In the genomic region with DNA sequence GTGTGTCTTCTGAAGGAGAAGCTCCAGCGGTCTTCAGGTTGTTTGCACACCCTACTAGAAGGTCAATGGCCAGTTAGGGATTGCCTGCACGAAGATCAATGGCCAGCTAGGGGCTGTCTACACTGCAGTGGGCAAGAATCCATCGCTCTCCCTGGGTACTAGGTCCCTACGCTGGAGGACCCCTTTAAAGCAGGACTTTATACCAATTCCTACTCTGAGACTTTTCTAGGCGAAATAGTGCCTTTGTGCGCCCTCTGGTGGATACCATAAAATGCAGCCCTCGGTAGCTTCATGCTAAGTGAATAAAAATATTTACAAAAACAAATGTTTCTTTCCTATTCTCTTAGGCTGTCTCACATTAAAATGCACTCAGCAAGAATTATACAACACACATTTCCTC, we compare ENCODE assay signal across 9 mouse cellular contexts. TPM values are rescaled to one million over a fixed set of nuclear protein-coding genes. Genes with fewer than 3 reads are reported as not detected.
DNase-seq lines count a peak whose midpoint lies in the region; ATAC-seq and TF ChIP-seq lines count a peak whose summit lies in the region.
"Had no signal": no experiment of that assay in that cellular context is flagged by ENCODE, and none has a peak within 500 bp of the region (broad histone marks: within the 10 kb centered on the region; RNA-seq: fewer than 3 reads in every experiment).

No protein-coding gene starts in this region.

- no peaks in the 10 kb centered on the region for H3K36me3 ChIP-seq in heart, adult 2 months (ENCODE audit: control insufficient read depth, insufficient read depth, low read length)
- H3K36me3 ChIP-seq in heart, embryonic 10.5 days: no peaks in the 10 kb centered on the region
- no peaks in the 10 kb centered on the region for H3K36me3 ChIP-seq in midbrain, embryonic 15.5 days (replicated peaks)

- no peak overlapping the region for H3K4me2 ChIP-seq in midbrain, embryonic 15.5 days

- no peak for TF ChIP-seq EP300 in heart, adult 2 months (IDR thresholded peaks at IDR 0.05; ENCODE audit: insufficient read depth, low read depth, low read length)

- TF ChIP-seq POLR2A in heart, adult 2 months (IDR thresholded peaks at IDR 0.05; ENCODE audit: insufficient read depth, low read depth, low read length): no peak

- H3K4me1 ChIP-seq in heart, adult 2 months (ENCODE audit: control insufficient read depth, insufficient read depth, low read length): no peaks in the 10 kb centered on the region
- H3K4me1 ChIP-seq in heart, embryonic 10.5 days: no peaks in the 10 kb centered on the region
- H3K4me1 ChIP-seq in midbrain, embryonic 15.5 days: no peaks in the 10 kb centered on the region; the same call in 1 of the 2 replicates

- H3K9me3 ChIP-seq in heart, embryonic 10.5 days: no peaks in the 10 kb centered on the region
- no peaks in the 10 kb centered on the region for H3K9me3 ChIP-seq in midbrain, embryonic 15.5 days

- DNase-seq in heart, adult 2 months: peak; percentile 16 to 45
- DNase-seq in heart, embryonic 10.5 days (ENCODE audit: low spot score): no peak
- peak; percentile 23 for DNase-seq in CD4-positive helper T cell, adult 2 months (ENCODE audit: low read depth, low spot score)
- DNase-seq in adrenal gland, postnatal 14 days: peak; percentile 61
- DNase-seq in frontal cortex, postnatal 36 days (ENCODE audit: low spot score in 2 of 2): peak; percentile 37 to 51
- peak; percentile 19 to 56 for DNase-seq in layer of hippocampus, postnatal 36 days
- DNase-seq in thymus, postnatal 36 days: peak; percentile 28 to 43

- intact Hi-C loops in heart, adult 2 months (cut with DNase I): loop anchor here (5.0 kb wide), 1 partner anchor 242 kb away; no protein-coding TSS in a partner anchor

- no peak overlapping the region for H3K4me3 ChIP-seq in heart, adult 2 months
- no peak overlapping the region for H3K4me3 ChIP-seq in heart, embryonic 10.5 days
- H3K4me3 ChIP-seq in midbrain, embryonic 15.5 days: no peak overlapping the region

- no peaks in the 10 kb centered on the region for H3K79me2 ChIP-seq in heart, adult 2 months (replicated peaks; ENCODE audit: control insufficient read depth, insufficient read depth, low read length)

- H3K27ac ChIP-seq in heart, adult 2 months: no peak overlapping the region
- H3K27ac ChIP-seq in heart, embryonic 10.5 days: no peak overlapping the region
- no peak overlapping the region for H3K27ac ChIP-seq in midbrain, embryonic 15.5 days

- WGBS in heart, adult 2 months: 21% methylated on average over 7 of the region's 7 CpGs
- WGBS in heart, embryonic 10.5 days: 25% methylated on average over 7 of the region's 7 CpGs
- WGBS in midbrain, embryonic 15.5 days: 23% methylated on average over 7 of the region's 7 CpGs

- no peaks in the 10 kb centered on the region for H3K27me3 ChIP-seq in heart, adult 2 months (ENCODE audit: control insufficient read depth, insufficient read depth, low read length)
- peaks cover 24% of the 10 kb centered on the region for H3K27me3 ChIP-seq in heart, embryonic 10.5 days (ENCODE audit: insufficient read depth, poor library complexity, severe bottlenecking)
- H3K27me3 ChIP-seq in midbrain, embryonic 15.5 days (replicated peaks): no peaks in the 10 kb centered on the region

- peak; percentile 85 for TF ChIP-seq CTCF in heart, adult 2 months (IDR thresholded peaks at IDR 0.05)

- ATAC-seq in midbrain, embryonic 15.5 days (replicated peaks): peak; percentile 71; the same call in 1 of the 2 replicates

- no peak overlapping the region for H3K9ac ChIP-seq in heart, adult 2 months (ENCODE audit: low read depth, low read length)
- H3K9ac ChIP-seq in midbrain, embryonic 15.5 days: no peak overlapping the region

RNA-seq across cellular contexts. Expression of gene 1700012B09Rik, which starts 6.1 kb away (rescaled TPM):
- total RNA-seq in heart, adult 2 months (2021): not detected
- not detected in 2 replicates for polyA plus RNA-seq in heart, adult 2 months (2012; rRNA removed)
- not detected in 2 replicates for polyA plus RNA-seq in heart, embryonic 10.5 days (2016; fragmentation: Nextera tagmentation; extraction: Ambion mirVana)
- not detected in 2 replicates for total RNA-seq in adrenal gland, postnatal 14 days (2021)
- not detected for total RNA-seq in layer of hippocampus, postnatal 36 days (2021)
- 3.7 and 4.7 TPM in 2 replicates for polyA plus RNA-seq in midbrain, embryonic 15.5 days (2015; fragmentation: Nextera tagmentation; extraction: Ambion mirVana)

RNA-seq across cellular contexts. Expression of gene Fut4, which starts 12.6 kb away (rescaled TPM):
- under 1 TPM; 0.39 to 0.43 TPM for total RNA-seq in heart, adult 2 months (2021)
- 0.49 and 0.59 TPM in 2 replicates for polyA plus RNA-seq in heart, adult 2 months (2012; rRNA removed)
- polyA plus RNA-seq in heart, embryonic 10.5 days (2016; fragmentation: Nextera tagmentation; extraction: Ambion mirVana): 3.3 and 4.0 TPM in 2 replicates
- 1.5 and 2.7 TPM in 2 replicates for total RNA-seq in adrenal gland, postnatal 14 days (2021)
- under 1 TPM; 0.15 to 0.18 TPM for total RNA-seq in layer of hippocampus, postnatal 36 days (2021)
- 2.1 and 2.2 TPM in 2 replicates for polyA plus RNA-seq in midbrain, embryonic 15.5 days (2015; fragmentation: Nextera tagmentation; extraction: Ambion mirVana)

RNA-seq across cellular contexts. Expression of gene Mre11a, which starts 19.7 kb away (rescaled TPM):
- total RNA-seq in heart, adult 2 months (2021): 10 to 100 TPM in 1 of 2 experiments, 1 to 10 TPM in 1; 9.8 to 10.4 TPM
- polyA plus RNA-seq in heart, adult 2 months (2012; rRNA removed): 2.8 and 7.0 TPM in 2 replicates
- polyA plus RNA-seq in heart, embryonic 10.5 days (2016; fragmentation: Nextera tagmentation; extraction: Ambion mirVana): 25.5 and 27.5 TPM in 2 replicates
- total RNA-seq in adrenal gland, postnatal 14 days (2021): 16.6 and 18.7 TPM in 2 replicates
- 10 to 100 TPM; 13.6 to 14.6 TPM for total RNA-seq in layer of hippocampus, postnatal 36 days (2021)
- 11.3 and 11.5 TPM in 2 replicates for polyA plus RNA-seq in midbrain, embryonic 15.5 days (2015; fragmentation: Nextera tagmentation; extraction: Ambion mirVana)

RNA-seq across cellular contexts. Expression of gene Ankrd49, which starts 19.9 kb away (rescaled TPM):
- 1 to 10 TPM; 5.3 to 7.6 TPM for total RNA-seq in heart, adult 2 months (2021)
- 3.9 and 6.9 TPM in 2 replicates for polyA plus RNA-seq in heart, adult 2 months (2012; rRNA removed)
- polyA plus RNA-seq in heart, embryonic 10.5 days (2016; fragmentation: Nextera tagmentation; extraction: Ambion mirVana): 32.1 and 39.3 TPM in 2 replicates
- total RNA-seq in adrenal gland, postnatal 14 days (2021): 14.3 and 18.1 TPM in 2 replicates
- total RNA-seq in layer of hippocampus, postnatal 36 days (2021): 10 to 100 TPM; 12.7 to 19.6 TPM
- 26.6 and 29.3 TPM in 2 replicates for polyA plus RNA-seq in midbrain, embryonic 15.5 days (2015; fragmentation: Nextera tagmentation; extraction: Ambion mirVana)

RNA-seq across cellular contexts. Expression of gene Piwil4, which starts 24.2 kb away (rescaled TPM):
- total RNA-seq in heart, adult 2 months (2021): not detected
- not detected in 2 replicates for polyA plus RNA-seq in heart, adult 2 months (2012; rRNA removed)
- polyA plus RNA-seq in heart, embryonic 10.5 days (2016; fragmentation: Nextera tagmentation; extraction: Ambion mirVana): not detected in 2 replicates
- total RNA-seq in adrenal gland, postnatal 14 days (2021): not detected in 2 replicates
- total RNA-seq in layer of hippocampus, postnatal 36 days (2021): not detected
- polyA plus RNA-seq in midbrain, embryonic 15.5 days (2015; fragmentation: Nextera tagmentation; extraction: Ambion mirVana): 0.34 and 0.66 TPM in 2 replicates
- total RNA-seq: layer of hippocampus, adult 8-10 months had no signal
